Mouse (Mus musculus) hindbrain, embryonic 15.5 days (tissue): ENCODE data around the gene Naa40. TPM values are rescaled to one million over a fixed set of nuclear protein-coding genes. Genes with fewer than 3 reads are reported as not detected.

Source experiments
- ATAC-seq: fragments of 200-750 bp; cut with Nextera tagmentation; 2 replicates; pipeline ENCODE4 v1.8.0; 2017; ENCODE audit warnings: low read depth, moderate number of reproducible peaks, moderate TSS enrichment; ENCODE audit not compliant: low FRiP score
- H3K27ac ChIP-seq: fragments of 300-500 bp; sonication (generic); replicated peaks from 2 replicates; pipeline ENCODE4 v1.5.1; 2015; ENCODE audit warnings: mild to moderate bottlenecking, inconsistent platforms
- H3K27me3 ChIP-seq: fragments of 300-500 bp; sonication (generic); 2 replicates; pipeline ENCODE4 v1.6.1; 2015; ENCODE audit warnings: control low read depth, inconsistent platforms
- H3K36me3 ChIP-seq: fragments of 300-500 bp; sonication (generic); 2 replicates; pipeline ENCODE4 v1.6.1; 2015; ENCODE audit warnings: control low read depth, inconsistent platforms
- H3K4me1 ChIP-seq: fragments of 300-500 bp; sonication (generic); replicated peaks from 2 replicates; pipeline ENCODE4 v1.6.1; 2015; ENCODE audit warnings: control low read depth, inconsistent platforms
- H3K4me2 ChIP-seq: fragments of 300-500 bp; sonication (generic); 2 replicates; pipeline ENCODE4 v1.6.1; 2015; ENCODE audit warnings: moderate library complexity, mild to moderate bottlenecking, inconsistent platforms
- H3K4me3 ChIP-seq: fragments of 300-500 bp; sonication (generic); 2 replicates; pipeline ENCODE4 v1.5.1; 2015; ENCODE audit warnings: mild to moderate bottlenecking, inconsistent platforms
- H3K9ac ChIP-seq: fragments of 300-500 bp; sonication (generic); 2 replicates; pipeline ENCODE4 v1.6.1; 2015; ENCODE audit warnings: inconsistent platforms
- H3K9me3 ChIP-seq: fragments of 300-500 bp; sonication (generic); 2 replicates; pipeline ENCODE4 v1.6.1; 2016; ENCODE audit warnings: control low read depth, inconsistent platforms
- WGBS: fragments of 180-500 bp; shearing (Covaris S2); methylation state at CpG from one replicate; pipeline ENCODE4 v1.1.7; 2015; 5-methylcytosine and 5-hydroxymethylcytosine counted together
- polyA plus RNA-seq: library from polyadenylated mRNA; unstranded; fragments of >200 nt; fragmentation: Nextera tagmentation; extraction: Ambion mirVana; gene quantifications from 2 replicates; pipeline ENCODE4 v1.2.1, GENCODE M21; 2015

The Naa40 gene
- polyA plus RNA-seq, 1 experiment from 2014 or later, result 66.2 TPM

- H3K36me3 ChIP-seq, result no peaks in the 10 kb centered on the region
- no peak overlapping the region for H3K4me2 ChIP-seq
- peaks cover 37% of the 10 kb centered on the region for H3K4me1 ChIP-seq
- H3K27ac ChIP-seq, result no peak overlapping the region
- no peaks in the 10 kb centered on the region for H3K9me3 ChIP-seq
- WGBS, result 77% methylated on average over 1 of the region's 1 CpGs
- no peak for ATAC-seq
- no peaks in the 10 kb centered on the region for H3K27me3 ChIP-seq
- H3K9ac ChIP-seq, result no peak overlapping the region
- H3K4me3 ChIP-seq, result no peak overlapping the region
Observed at GRCm38 (mm10) chr19:7262592-7262991, 21.6 kb upstream of the Naa40 start.

DNA sequence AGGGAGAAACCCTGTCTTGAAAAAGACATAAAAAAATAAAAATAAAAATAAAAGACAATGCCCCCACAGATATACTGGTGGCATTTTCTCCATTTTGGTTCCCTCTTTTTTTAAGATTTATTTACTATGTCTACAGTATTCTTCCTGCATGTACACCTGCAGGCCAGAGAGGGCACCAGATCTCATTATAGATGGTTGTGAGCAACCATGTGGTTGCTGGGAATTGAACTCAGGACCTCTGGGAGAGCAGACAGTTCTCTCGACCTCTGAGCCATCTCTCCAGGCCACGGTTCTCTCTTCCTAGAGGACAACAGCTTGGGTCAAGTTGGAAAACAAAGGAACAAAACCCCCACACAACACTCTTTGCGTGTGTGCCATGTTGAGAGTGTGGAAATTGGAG, 21.0 kb upstream of the Naa40 start:
- H3K4me3 ChIP-seq, result no peak overlapping the region
- no peak overlapping the region for H3K9ac ChIP-seq
- no peak overlapping the region for H3K27ac ChIP-seq
- no peaks in the 10 kb centered on the region for H3K27me3 ChIP-seq
- H3K9me3 ChIP-seq, result no peaks in the 10 kb centered on the region
- 89% methylated on average over 3 of the region's 3 CpGs for WGBS
- ATAC-seq, result no peak
- H3K4me1 ChIP-seq, result peaks cover 31% of the 10 kb centered on the region
- no peaks in the 10 kb centered on the region for H3K36me3 ChIP-seq
- H3K4me2 ChIP-seq, result no peak overlapping the region

DNA sequence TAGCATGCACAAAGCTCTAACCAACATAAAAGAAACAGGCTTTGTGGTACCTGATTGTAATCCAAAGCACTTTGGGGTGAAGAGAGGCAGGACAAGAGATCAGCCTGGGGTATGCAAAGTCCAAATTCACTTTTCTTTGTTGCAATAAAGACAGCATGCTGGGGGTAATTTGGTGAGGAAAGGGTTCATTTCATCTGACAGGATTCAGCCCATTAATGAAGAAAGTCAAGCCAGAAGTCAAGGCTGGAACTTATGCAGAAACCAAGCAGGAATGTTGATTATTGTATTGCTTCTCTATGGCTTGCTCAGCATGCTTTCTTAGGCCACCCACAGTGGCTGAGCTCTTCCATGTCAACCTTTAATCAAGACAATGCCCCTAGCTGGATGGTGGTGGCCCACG, 20.5 kb upstream of the Naa40 start:
- Histone ChIP-seq H3K9ac (no peak overlapping the region), H3K4me2 (no peak overlapping the region), H3K4me3 (no peak overlapping the region), H3K27me3 (no peaks in the 10 kb centered on the region), H3K4me1 (peaks cover 26% of the 10 kb centered on the region), H3K27ac (no peak overlapping the region), H3K36me3 (no peaks in the 10 kb centered on the region), H3K9me3 (no peaks in the 10 kb centered on the region)
- WGBS, result 76% methylated on average over 1 of the region's 1 CpGs
- ATAC-seq, result no peak

- Histone ChIP-seq H3K27me3 (no peaks in the 10 kb centered on the region), H3K9me3 (no peaks in the 10 kb centered on the region), H3K36me3 (no peaks in the 10 kb centered on the region), H3K4me1 (peaks cover 3% of the 10 kb centered on the region; the same call in 1 of the 2 replicates), H3K27ac (no peak overlapping the region; the same call in 1 of the 2 replicates), H3K4me2 (no peak overlapping the region), H3K9ac (no peak overlapping the region), H3K4me3 (no peak overlapping the region)
- ATAC-seq, result peak; percentile 30; the same call in 1 of the 2 replicates
- 74% methylated on average over 5 of the region's 5 CpGs for WGBS
Observed at GRCm38 (mm10) chr19:7257881-7258280, 16.9 kb upstream of the Naa40 start.

- H3K9ac ChIP-seq, result no peak overlapping the region
- H3K4me3 ChIP-seq, result no peak overlapping the region
- 87% methylated on average over 3 of the region's 3 CpGs for WGBS
- H3K27me3 ChIP-seq, result no peaks in the 10 kb centered on the region
- H3K36me3 ChIP-seq, result no peaks in the 10 kb centered on the region
- ATAC-seq, result no peak
- no peak overlapping the region for H3K27ac ChIP-seq
- H3K9me3 ChIP-seq, result no peaks in the 10 kb centered on the region
- peaks cover 5% of the 10 kb centered on the region for H3K4me1 ChIP-seq
- H3K4me2 ChIP-seq, result no peak overlapping the region
Observed at GRCm38 (mm10) chr19:7246021-7246420, 5.0 kb upstream of the Naa40 start.

DNA sequence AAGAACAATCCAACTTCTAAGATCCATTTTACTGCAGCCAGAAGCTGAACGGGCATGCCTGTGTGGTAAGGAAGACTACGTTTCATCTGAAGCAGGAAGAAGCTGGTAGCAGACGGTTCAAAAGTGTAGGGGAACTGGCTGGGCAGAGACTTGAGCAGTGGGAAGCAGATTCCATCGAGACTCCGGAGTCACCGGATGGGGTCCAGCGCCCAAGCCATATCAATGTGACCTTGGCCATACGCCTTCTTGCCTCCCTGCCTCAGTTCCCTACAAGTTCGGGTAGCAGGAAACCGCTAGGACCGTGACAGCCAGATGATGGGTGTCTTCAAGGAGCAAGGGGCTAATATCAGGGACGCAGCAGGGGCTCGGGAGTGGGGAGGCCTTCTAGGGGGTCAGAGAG, 692 bp downstream of the Naa40 start:
- peak overlapping the region; percentile 96 for H3K4me2 ChIP-seq
- H3K27me3 ChIP-seq, result no peaks in the 10 kb centered on the region
- no peaks in the 10 kb centered on the region for H3K9me3 ChIP-seq
- no peaks in the 10 kb centered on the region for H3K36me3 ChIP-seq
- H3K9ac ChIP-seq, result peak overlapping the region; percentile 78
- ATAC-seq, result peak; percentile 2; the same call in 1 of the 2 replicates
- H3K4me1 ChIP-seq, result peaks cover 27% of the 10 kb centered on the region
- WGBS, result 2% methylated on average over 13 of the region's 13 CpGs
- H3K4me3 ChIP-seq, result peak overlapping the region; percentile 74
- H3K27ac ChIP-seq, result peak overlapping the region; percentile 84

DNA sequence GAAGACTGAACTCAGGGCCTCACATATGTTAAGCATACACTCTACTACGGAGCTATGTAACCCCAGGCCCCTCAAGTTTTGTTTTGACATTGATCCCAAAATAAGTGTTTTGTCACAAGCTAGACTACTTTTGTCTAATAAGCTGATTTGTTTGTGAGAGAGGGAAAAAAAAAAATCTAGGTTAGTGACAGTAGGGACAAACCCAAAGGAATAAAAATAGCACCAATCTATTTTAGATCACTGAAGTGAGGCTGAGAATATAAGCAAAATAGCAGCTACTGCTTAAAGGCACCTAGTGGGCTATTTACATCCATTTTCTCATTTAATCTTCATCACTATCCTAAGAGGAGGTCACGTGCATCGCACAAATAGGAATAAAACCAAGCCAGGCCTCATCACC, 1.4 kb downstream of the Naa40 start:
- Histone ChIP-seq H3K27ac (no peak overlapping the region), H3K4me3 (peak overlapping the region; percentile 74), H3K9me3 (no peaks in the 10 kb centered on the region), H3K9ac (peak overlapping the region; percentile 78), H3K4me1 (peaks cover 27% of the 10 kb centered on the region), H3K4me2 (peak overlapping the region; percentile 96), H3K27me3 (no peaks in the 10 kb centered on the region), H3K36me3 (no peaks in the 10 kb centered on the region)
- ATAC-seq, result no peak
- 84% methylated on average over 3 of the region's 3 CpGs for WGBS

DNA sequence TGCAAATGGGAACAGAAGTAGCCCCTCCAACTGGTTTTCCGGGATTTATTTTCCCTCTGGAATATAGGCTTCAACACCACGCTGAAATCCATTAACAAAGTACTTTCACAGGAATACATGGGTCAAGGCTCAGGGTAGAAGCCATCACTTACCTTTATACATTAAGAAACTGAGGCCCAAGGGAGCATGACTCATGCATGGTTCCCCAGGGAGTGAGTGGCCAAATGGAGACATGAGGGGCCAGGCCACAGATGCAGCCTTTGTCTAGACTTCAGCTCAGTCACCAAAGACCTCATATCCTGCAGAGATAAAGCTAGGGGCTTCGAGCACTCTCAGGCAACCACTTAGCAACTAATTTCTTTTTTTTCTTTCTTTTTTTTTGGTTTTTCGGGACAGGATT, 4.2 kb downstream of the Naa40 start:
- H3K4me1 ChIP-seq, result peaks cover 27% of the 10 kb centered on the region
- H3K27ac ChIP-seq, result no peak overlapping the region
- H3K27me3 ChIP-seq, result no peaks in the 10 kb centered on the region
- H3K9me3 ChIP-seq, result no peaks in the 10 kb centered on the region
- H3K4me2 ChIP-seq, result no peak overlapping the region
- peaks cover 12% of the 10 kb centered on the region for H3K36me3 ChIP-seq
- no peak overlapping the region for H3K9ac ChIP-seq
- H3K4me3 ChIP-seq, result no peak overlapping the region
- 79% methylated on average over 4 of the region's 4 CpGs for WGBS
- no peak for ATAC-seq

- Histone ChIP-seq H3K4me1 (peaks cover 22% of the 10 kb centered on the region), H3K4me2 (no peak overlapping the region), H3K27me3 (no peaks in the 10 kb centered on the region), H3K9ac (no peak overlapping the region), H3K27ac (no peak overlapping the region), H3K9me3 (no peaks in the 10 kb centered on the region), H3K4me3 (no peak overlapping the region), H3K36me3 (peaks cover 18% of the 10 kb centered on the region)
- ATAC-seq, result no peak
- 92% methylated on average over 2 of the region's 2 CpGs for WGBS
Observed at GRCm38 (mm10) chr19:7236011-7236410, 5.0 kb downstream of the Naa40 start.

DNA sequence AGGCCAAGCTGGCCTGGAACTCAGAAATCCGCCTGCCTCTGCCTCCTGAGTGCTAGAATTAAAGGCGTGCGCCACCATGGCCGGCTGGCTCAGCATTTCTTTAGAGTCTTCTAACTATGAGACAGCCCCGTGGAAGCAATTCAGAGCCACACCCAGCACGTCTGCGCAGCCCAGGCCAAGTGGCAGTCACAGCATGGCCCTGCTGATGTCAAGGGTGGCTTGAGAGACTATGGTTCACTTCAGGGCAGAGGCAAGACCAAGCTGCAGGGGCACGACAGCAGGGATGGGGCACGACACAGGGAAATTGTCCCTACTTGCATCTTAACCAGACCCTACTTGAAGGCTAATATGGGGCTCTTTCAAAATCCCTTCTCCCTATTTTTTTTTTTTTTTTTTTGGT, 5.5 kb downstream of the Naa40 start:
- ATAC-seq, result no peak
- 93% methylated on average over 9 of the region's 9 CpGs for WGBS
- H3K36me3 ChIP-seq, result peaks cover 20% of the 10 kb centered on the region
- H3K9me3 ChIP-seq, result no peaks in the 10 kb centered on the region
- no peaks in the 10 kb centered on the region for H3K27me3 ChIP-seq
- H3K4me2 ChIP-seq, result no peak overlapping the region
- H3K9ac ChIP-seq, result no peak overlapping the region
- H3K4me3 ChIP-seq, result no peak overlapping the region
- no peak overlapping the region for H3K27ac ChIP-seq
- H3K4me1 ChIP-seq, result peaks cover 22% of the 10 kb centered on the region

- WGBS, result 49% methylated on average over 8 of the region's 8 CpGs
Observed at GRCm38 (mm10) chr19:7234537-7235221, 6.3 kb downstream of the Naa40 start.

DNA sequence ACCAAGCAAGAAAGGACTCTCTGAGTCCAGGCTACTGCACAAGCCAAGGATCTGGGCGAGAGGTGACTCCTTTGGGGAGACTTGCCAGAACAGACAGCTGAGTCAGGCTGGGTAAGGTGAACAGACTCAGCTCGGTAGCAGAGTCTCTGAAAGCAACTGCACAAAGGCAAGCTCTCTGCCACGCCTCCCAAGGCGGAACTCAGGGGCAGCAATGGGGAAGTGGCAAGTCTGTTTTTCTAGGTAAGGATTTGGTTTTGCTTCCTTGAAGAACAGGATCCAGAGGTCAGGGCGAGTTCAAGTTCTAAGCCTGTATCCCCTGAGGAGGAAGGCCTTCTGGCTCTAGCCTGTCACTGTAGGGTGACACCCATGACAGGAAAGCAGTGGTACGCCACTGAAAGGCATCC, 14.5 kb downstream of the Naa40 start:
- Histone ChIP-seq H3K36me3 (peaks cover 51% of the 10 kb centered on the region), H3K9me3 (no peaks in the 10 kb centered on the region), H3K4me2 (no peak overlapping the region), H3K27me3 (no peaks in the 10 kb centered on the region), H3K27ac (no peak overlapping the region), H3K9ac (no peak overlapping the region), H3K4me1 (no peaks in the 10 kb centered on the region), H3K4me3 (no peak overlapping the region)
- ATAC-seq, result no peak
- 83% methylated on average over 6 of the region's 6 CpGs for WGBS

More at GRCm38 (mm10) chr19:7234537-7235221, 6.3 kb downstream of the Naa40 start:
- ATAC-seq, result peak; percentile 90
- H3K27ac ChIP-seq, result no peak overlapping the region
- no peaks in the 10 kb centered on the region for H3K27me3 ChIP-seq
- H3K9me3 ChIP-seq, result no peaks in the 10 kb centered on the region
- H3K4me1 ChIP-seq, result peaks cover 14% of the 10 kb centered on the region
- H3K36me3 ChIP-seq, result peaks cover 25% of the 10 kb centered on the region
- no peak overlapping the region for H3K9ac ChIP-seq
- no peak overlapping the region for H3K4me3 ChIP-seq
- no peak overlapping the region for H3K4me2 ChIP-seq
